ENCODE assay signal across 8 mouse cellular contexts in the genomic region with DNA sequence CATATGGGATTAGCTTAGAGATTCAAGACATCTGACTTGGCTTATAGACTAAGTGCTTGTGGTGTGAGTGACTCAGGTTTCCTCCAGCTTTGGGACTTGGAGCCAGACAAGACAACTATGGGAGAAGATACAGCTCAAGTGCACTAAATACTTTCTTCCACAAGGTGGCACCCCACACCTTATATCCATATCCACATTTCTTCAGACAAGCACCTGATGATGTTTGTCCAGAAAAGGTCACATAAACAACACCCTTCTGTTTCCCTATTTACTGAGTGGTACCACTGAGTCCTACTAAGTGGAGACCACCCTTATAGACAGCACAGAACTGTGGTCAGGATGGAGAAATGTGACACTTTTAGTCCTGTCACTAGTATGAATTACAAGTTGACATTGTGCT. TPM values are rescaled to one million over a fixed set of nuclear protein-coding genes. Genes with fewer than 3 reads are reported as not detected.
DNase-seq lines count a peak whose midpoint lies in the region; ATAC-seq lines count a peak whose summit lies in the region.

No protein-coding gene starts in this region.

- no peaks in the 10 kb centered on the region for H3K36me3 ChIP-seq in kidney, embryonic 14.5 days (ENCODE audit: control insufficient read depth, insufficient read depth, low read length)
- H3K36me3 ChIP-seq in liver, embryonic 12.5 days = no peaks in the 10 kb centered on the region
- no peaks in the 10 kb centered on the region for H3K36me3 ChIP-seq in neural tube, embryonic 11.5 days (ENCODE audit: control insufficient read depth, insufficient read depth, low read length)

- peak; percentile 55 for DNase-seq in CD4-positive helper T cell, adult 2 months (ENCODE audit: low read depth, low spot score)
- DNase-seq in MN1 (ENCODE audit: low spot score) = peak; percentile 52
- DNase-seq in cerebellum, postnatal 10 days = peak; percentile 66 to 74
- DNase-seq in frontal cortex, postnatal 10 days (ENCODE audit: low spot score in 2 of 2) = peak; percentile 9 to 23
- peak; percentile 47 for DNase-seq in neural tube, embryonic 11.5 days (ENCODE audit: low spot score)
- peak; percentile 49 for DNase-seq in thymus, postnatal 4 days

- no peak overlapping the region for H3K9ac ChIP-seq in kidney, embryonic 14.5 days (ENCODE audit: low read depth, low read length)
- H3K9ac ChIP-seq in liver, embryonic 12.5 days = no peak overlapping the region
- H3K9ac ChIP-seq in neural tube, embryonic 11.5 days (ENCODE audit: low read length) = no peak overlapping the region

- H3K9me3 ChIP-seq in kidney, embryonic 14.5 days (ENCODE audit: control insufficient read depth, low read length) = no peaks in the 10 kb centered on the region
- H3K9me3 ChIP-seq in liver, embryonic 12.5 days (replicated peaks) = no peaks in the 10 kb centered on the region
- no peaks in the 10 kb centered on the region for H3K9me3 ChIP-seq in neural tube, embryonic 11.5 days (ENCODE audit: control insufficient read depth, low read length)

- H3K4me2 ChIP-seq in kidney, embryonic 14.5 days (replicated peaks; ENCODE audit: low read depth, low read length) = no peak overlapping the region
- no peak overlapping the region for H3K4me2 ChIP-seq in liver, embryonic 12.5 days
- H3K4me2 ChIP-seq in neural tube, embryonic 11.5 days (ENCODE audit: low read depth) = no peak overlapping the region

- ATAC-seq in kidney, embryonic 14.5 days (ENCODE audit: low FRiP score, low TSS enrichment) = peak; percentile 78
- ATAC-seq in liver, embryonic 12.5 days = peak; percentile 49; the same call in 1 of the 2 replicates
- ATAC-seq in neural tube, embryonic 11.5 days (ENCODE audit: insufficient read depth, low FRiP score, low TSS enrichment) = peak; percentile 69; the same call in 1 of the 2 replicates

- H3K4me1 ChIP-seq in kidney, embryonic 14.5 days (ENCODE audit: control insufficient read depth, insufficient read depth, low read length) = no peaks in the 10 kb centered on the region
- no peaks in the 10 kb centered on the region for H3K4me1 ChIP-seq in liver, embryonic 12.5 days
- no peaks in the 10 kb centered on the region for H3K4me1 ChIP-seq in neural tube, embryonic 11.5 days (ENCODE audit: control insufficient read depth, insufficient read depth, low read length)

- H3K4me3 ChIP-seq in kidney, embryonic 14.5 days (ENCODE audit: low read length) = no peak overlapping the region
- no peak overlapping the region for H3K4me3 ChIP-seq in liver, embryonic 12.5 days
- no peak overlapping the region for H3K4me3 ChIP-seq in neural tube, embryonic 11.5 days (ENCODE audit: low read depth, low read length)

- no peaks in the 10 kb centered on the region for H3K27me3 ChIP-seq in kidney, embryonic 14.5 days (ENCODE audit: control insufficient read depth, insufficient read depth, low read length)
- H3K27me3 ChIP-seq in liver, embryonic 12.5 days (replicated peaks) = no peaks in the 10 kb centered on the region
- no peaks in the 10 kb centered on the region for H3K27me3 ChIP-seq in neural tube, embryonic 11.5 days (ENCODE audit: control insufficient read depth, insufficient read depth, low read length)

- no peak overlapping the region for H3K27ac ChIP-seq in kidney, embryonic 14.5 days (ENCODE audit: low read depth, low read length)
- H3K27ac ChIP-seq in liver, embryonic 12.5 days = no peak overlapping the region
- H3K27ac ChIP-seq in neural tube, embryonic 11.5 days (ENCODE audit: low read depth, low read length) = no peak overlapping the region

RNA-seq across cellular contexts. Expression of a gene that starts 56.1 kb away (rescaled TPM):
- polyA plus RNA-seq in kidney, embryonic 14.5 days (2014; fragmentation: Nextera tagmentation; extraction: Ambion mirVana) = 1.3 and 2.3 TPM in 2 replicates
- polyA plus RNA-seq in liver, embryonic 12.5 days (2016; fragmentation: Nextera tagmentation; extraction: Ambion mirVana) = 0.10 TPM in 1 of 2 replicates, not detected in the other
- polyA plus RNA-seq in neural tube, embryonic 11.5 days (2014; fragmentation: Nextera tagmentation; extraction: Ambion mirVana) = 0.35 TPM in 1 of 2 replicates, not detected in the other

Comparison
In these comparisons a context has a peak if more than half of its experiments do, and no peak if none do; other contexts are left out.
1. DNase-seq: peak in every context shown above with its lines; median percentile 70 in cerebellum, postnatal 10 days; 55 in CD4-positive helper T cell, adult 2 months; 52 in MN1; 49 in thymus, postnatal 4 days; 47 in neural tube, embryonic 11.5 days; 16 in frontal cortex, postnatal 10 days.